Mouse (Mus musculus): ENCODE measurements around the gene Ap3s2. TPM values are rescaled to one million over a fixed set of nuclear protein-coding genes. Genes with fewer than 3 reads are reported as not detected.

The Ap3s2 gene
- 10 to 100 TPM; 34.4 to 34.5 TPM for total RNA-seq (2021)
- long read RNA-seq, experiment 1, full-length matches to known transcripts: 17 of 26 reads
- long read RNA-seq, experiment 1, partial matches to known transcripts: 0 of 26 reads
- long read RNA-seq, experiment 1, other reads (novel, unspliced or antisense): 9 of 26 reads
- long read RNA-seq, experiment 2, full-length matches to known transcripts: 21 of 38 reads
- long read RNA-seq, experiment 2, partial matches to known transcripts: 3 of 38 reads
- long read RNA-seq, experiment 2, other reads (novel, unspliced or antisense): 14 of 38 reads

DNA sequence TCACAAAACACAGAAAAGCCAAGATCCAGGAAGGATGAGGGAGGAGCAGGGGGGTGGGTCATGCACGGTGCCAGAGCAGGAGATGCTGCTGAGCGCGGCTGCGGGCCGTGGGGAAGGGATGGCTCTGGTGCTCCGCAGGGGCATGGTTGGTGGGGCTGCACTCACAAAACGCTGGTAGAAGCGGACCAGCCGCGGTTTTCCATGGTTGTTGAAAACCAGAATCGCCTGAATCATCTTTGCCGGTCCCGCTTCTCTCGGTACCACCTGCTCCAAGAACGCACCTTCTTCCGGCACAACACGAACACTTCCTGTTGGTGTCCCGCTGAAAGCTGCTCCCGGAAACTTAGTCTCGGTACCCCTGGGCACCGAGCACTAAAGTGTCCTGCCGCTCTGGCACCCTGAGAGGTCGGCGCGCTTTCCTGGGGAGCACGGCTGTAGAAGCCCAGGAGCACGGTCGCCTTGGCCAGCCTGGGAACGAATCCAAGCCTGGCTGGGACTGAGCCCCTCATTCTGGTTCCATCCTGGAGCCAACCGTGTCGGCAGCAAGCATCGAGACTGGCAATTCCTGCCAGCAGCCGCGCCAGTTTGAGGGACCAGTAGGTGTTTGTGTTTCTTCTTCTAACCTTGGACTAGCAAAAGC is at the start of gene Ap3s2:
Gene Ap3s2, minus strand, starts transcription at position 306 of the 640 bp plus-strand sequence.
- peak; percentile 69 to 73 for DNase-seq (ENCODE audit: low spot score in 2 of 2)

- DNase-seq (ENCODE audit: low spot score in 2 of 2): no peak
Observed at GRCm38 (mm10) chr7:79968326-79968725, 47.9 kb upstream of the Ap3s2 start.

- DNase-seq (ENCODE audit: low spot score in 2 of 2): no peak
Observed at GRCm38 (mm10) chr7:79961600-79961999, 41.2 kb upstream of the Ap3s2 start.

DNA sequence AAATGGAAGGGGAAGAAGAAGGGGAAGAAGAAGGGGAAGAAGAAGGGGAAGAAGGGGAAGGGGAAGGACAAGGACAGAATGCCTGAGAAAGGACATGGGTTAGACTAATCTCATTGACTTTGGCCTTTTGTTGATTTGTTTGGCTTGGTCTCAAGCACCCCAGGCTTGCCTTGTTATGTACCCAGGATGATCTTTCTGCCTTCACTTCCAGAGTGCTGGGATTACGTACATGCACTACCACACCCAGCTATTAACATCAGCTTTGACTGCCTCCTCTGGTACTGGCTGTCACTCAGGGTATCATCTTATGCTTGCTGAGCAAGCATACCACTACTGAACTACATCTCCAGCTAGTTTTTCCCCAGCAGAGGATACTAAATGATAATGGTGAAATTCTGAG is 35.7 kb upstream of the Ap3s2 start:
- DNase-seq (ENCODE audit: low spot score in 2 of 2): no peak

GRCm38 (mm10) chr7:79954890-79955289 is 34.4 kb upstream of the Ap3s2 start:
- no peak for DNase-seq (ENCODE audit: low spot score in 2 of 2)

- no peak for DNase-seq (ENCODE audit: low spot score in 2 of 2)
Observed at GRCm38 (mm10) chr7:79951038-79951437, 30.6 kb upstream of the Ap3s2 start.

- no peak for DNase-seq (ENCODE audit: low spot score in 2 of 2)
Observed at GRCm38 (mm10) chr7:79950236-79950635, 29.8 kb upstream of the Ap3s2 start.

DNA sequence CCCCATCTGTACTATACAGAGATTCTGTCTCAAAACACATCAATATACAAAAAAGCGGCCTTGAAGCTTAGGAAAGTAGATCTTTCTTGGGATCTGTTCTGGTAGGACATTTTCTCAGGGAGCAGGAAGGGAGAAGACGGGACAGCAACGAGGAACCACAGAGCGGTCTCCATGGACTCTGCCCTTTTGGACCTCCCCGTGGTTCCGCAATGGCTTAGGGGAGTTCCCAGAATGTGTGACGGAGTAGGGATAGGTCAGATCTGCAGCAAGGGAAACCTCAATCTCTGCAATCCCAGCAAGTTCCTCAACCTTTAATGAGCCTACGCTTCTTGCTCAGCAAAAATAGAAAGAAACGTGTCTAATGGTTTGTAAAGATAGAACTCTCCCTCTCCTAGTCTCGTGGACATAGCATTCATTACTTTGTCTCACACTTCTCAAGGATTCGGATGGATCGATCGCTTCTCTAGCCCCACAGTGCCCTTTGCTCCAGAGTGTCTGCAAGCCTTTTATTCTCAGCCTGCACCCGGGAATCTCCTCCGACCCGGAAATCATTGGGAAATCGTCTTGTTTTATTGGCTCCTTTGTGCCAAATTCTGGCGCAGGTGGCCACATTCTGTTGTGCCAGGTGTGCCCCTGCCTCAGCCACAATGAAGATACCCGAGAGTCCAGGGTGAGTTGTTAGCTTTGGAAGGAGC is 15.2 kb upstream of the Ap3s2 start:
- peak; percentile 18 to 28 for DNase-seq (ENCODE audit: low spot score in 2 of 2)

DNA sequence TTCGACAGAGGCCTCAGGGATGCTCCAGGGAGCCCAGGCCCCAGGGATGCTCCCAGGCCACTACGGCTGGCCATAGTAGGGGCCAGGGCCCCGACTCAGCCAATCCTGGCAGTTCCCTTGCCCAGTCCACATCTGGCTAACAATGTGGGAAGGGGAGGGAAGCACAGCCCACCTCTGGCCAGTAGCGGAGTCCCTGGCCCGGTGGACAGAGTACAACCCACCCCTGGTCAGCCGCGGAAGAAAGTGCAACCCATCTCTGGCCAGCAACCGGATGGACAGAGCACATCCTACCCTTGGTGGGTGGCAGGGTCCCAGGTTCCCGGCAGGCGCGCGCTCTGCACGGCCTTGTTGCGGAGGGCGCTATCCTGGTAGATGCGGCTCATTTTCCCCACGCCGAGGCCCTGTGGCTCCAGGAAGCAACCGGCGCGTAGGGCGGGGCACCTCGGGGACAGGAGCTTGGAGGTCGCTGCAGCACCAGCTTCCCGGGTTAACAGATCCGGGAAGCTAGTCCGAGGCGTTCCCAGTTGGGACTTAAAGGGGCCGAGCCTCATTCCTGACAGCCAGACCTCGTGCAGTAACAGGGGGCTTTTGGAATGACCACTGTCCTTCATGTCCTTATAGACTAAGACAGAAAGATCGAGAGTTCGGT is 14.5 kb upstream of the Ap3s2 start, which contains the start of gene Arpin:
Gene Arpin, minus strand, starts transcription at position 498 of the 649 bp plus-strand sequence.
- DNase-seq (ENCODE audit: low spot score in 2 of 2): peak; percentile 30 to 52

DNA sequence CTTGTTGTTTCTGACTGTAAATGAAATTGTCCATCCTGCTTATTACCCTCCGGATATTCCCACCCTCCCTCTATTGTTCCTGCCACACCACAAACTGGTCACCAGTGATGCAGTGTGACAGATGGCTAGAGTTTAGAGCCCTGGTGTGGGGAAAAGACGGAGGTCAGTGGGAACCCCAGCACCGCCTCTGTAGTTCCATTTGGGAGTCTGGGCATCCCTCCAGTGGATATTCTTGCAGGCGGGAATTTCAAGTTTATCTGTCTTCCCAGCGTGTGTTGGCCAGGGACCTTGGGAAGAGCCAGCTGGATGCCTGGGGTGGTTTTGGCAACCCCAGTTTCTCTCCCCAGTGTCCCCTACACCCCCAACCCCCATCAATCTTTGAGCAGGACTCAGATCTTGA is 14.0 kb upstream of the Ap3s2 start:
- DNase-seq (ENCODE audit: low spot score in 2 of 2): no peak

DNA sequence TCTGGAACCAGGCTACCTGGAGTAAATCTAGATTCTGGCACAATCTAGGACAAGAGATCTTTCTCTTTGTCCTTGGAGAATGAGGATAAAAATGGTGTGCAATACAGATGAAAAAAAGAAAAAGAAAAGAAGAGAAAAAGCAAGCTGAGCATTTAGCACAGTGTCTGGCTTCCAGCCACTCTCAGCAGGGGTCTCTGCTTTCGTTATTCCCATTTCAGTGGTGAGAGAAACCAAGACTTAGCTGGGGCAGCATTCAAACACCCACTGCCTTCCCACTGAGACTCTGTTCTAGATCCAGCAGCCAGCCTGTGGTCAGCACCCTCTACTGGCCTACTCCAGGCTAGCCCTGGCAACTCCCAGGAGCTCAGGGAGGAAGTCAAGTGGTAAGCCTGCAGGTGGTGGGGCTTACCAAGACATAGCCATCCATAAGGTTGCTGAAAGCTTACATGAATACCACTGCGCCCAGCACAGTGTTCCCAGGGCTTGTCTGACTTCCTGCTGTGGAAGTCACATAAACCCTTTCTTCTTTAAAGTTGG is 8.1 kb upstream of the Ap3s2 start:
- DNase-seq (ENCODE audit: low spot score in 2 of 2): no peak

- DNase-seq (ENCODE audit: low spot score in 2 of 2): no peak
Observed at GRCm38 (mm10) chr7:79914556-79914955, 5.9 kb downstream of the Ap3s2 start.

DNA sequence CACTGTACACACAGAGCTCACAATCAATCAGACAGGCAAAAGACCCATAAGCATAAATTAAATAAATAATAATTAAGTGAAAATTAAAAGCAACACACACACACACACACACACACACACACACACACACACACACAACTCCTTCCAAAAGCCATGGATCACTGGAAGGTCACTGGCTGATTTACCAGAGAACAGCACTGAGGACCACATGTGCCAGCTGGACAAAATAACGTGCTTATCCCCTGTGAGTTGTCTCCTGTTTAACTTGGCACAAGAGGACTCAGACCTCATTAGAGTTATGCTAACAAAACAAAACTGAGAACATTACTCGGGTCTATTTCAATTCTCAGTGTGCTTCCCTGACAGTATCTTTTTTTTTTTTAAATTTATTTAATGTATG is 13.1 kb downstream of the Ap3s2 start:
- no peak for DNase-seq (ENCODE audit: low spot score in 2 of 2)

- no peak for DNase-seq (ENCODE audit: low spot score in 2 of 2)
Observed at GRCm38 (mm10) chr7:79906914-79907313, 13.5 kb downstream of the Ap3s2 start.

- DNase-seq (ENCODE audit: low spot score in 2 of 2): no peak
Observed at GRCm38 (mm10) chr7:79905193-79905592, 15.3 kb downstream of the Ap3s2 start.

GRCm38 (mm10) chr7:79903160-79903792 is 17.2 kb downstream of the Ap3s2 start:
- no peak for DNase-seq (ENCODE audit: low spot score in 2 of 2)

DNA sequence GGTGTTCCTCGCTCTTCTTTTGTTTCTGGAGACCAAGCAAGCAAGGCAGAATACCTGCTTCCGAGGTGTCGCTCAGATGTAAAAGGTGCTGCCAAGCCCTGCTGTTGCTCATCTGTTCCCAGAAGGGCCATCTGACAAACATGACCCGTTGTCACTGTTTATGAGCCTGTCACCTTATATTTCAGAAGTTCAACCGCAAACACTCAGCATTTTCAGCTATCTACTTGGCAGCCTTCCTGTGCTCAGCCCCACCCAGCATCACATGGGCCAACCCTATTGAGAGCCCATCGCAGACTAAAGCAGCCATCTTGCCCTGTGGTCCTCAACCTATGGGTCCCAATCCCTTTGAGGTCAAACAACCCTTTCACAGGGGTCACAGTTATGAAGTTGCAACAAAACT is 19.7 kb downstream of the Ap3s2 start:
- DNase-seq (ENCODE audit: low spot score in 2 of 2): no peak

GRCm38 (mm10) chr7:79895225-79895624 is 25.2 kb downstream of the Ap3s2 start:
- DNase-seq (ENCODE audit: low spot score in 2 of 2): no peak

GRCm38 (mm10) chr7:79894790-79895189 is 25.7 kb downstream of the Ap3s2 start:
- DNase-seq (ENCODE audit: low spot score in 2 of 2): no peak

DNA sequence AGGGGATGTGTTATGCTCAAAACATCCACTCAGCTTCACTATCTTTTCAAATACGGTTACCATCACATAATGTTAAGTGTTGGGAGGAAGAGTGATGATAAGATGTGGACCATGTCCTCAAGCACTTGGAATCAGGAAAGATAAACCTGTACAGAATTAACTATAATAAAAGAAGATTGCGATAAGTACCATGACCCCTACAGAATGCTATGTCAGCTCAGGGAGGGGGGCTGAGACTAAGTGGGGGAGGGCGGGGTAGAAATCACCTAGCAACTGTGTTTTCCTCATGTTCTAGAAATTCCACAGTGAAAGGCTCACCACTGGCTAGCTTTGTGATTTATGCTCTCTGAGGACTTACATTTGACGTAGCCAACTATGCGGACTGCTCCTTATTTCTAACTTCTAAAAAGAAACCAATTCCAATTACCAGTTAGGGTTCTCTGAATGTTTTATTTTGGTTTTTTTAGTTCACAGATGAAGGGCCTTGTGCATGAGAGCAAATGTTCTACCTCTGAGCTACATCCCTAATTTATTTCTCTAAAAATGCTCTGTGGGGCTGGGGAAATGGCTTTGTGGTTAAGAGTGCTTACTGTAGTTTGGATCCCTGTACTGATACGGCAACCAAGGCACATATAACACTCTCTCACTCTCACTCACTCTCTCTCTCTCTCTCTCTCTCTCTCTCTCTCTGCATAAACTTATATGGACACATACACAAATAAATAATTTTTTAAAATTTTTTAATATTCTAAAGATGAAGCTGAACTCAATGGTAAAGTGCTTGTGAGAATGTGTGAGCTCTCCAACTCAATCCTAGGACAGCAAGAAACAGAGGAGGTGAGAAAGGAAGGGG is 27.6 kb downstream of the Ap3s2 start:
- DNase-seq (ENCODE audit: low spot score in 2 of 2): no peak

All from adrenal gland, postnatal 4 days (tissue).